ENCODE assay signal across 8 mouse cellular contexts in genomic region chr8:3586993-3587390, GRCm38 (mm10). TPM values are rescaled to one million over a fixed set of nuclear protein-coding genes. Genes with fewer than 3 reads are reported as not detected.
DNase-seq lines count a peak whose midpoint lies in the region; ATAC-seq and TF ChIP-seq lines count a peak whose summit lies in the region.

Gene Camsap3, plus strand, starts transcription at chr8:3587293.

- no peaks in the 10 kb centered on the region for H3K4me1 ChIP-seq in embryonic fibroblast, embryonic 13.5 days (ENCODE audit: control insufficient read depth, insufficient read depth, low read length)
- peaks cover 8% of the 10 kb centered on the region; the same call in 1 of the 2 replicates for H3K4me1 ChIP-seq in midbrain, embryonic 15.5 days

- H3K27ac ChIP-seq in left cerebral cortex, adult 2 months = peak within 1 kb of the TSS; percentile 67
- H3K27ac ChIP-seq in embryonic fibroblast, embryonic 13.5 days (ENCODE audit: insufficient read depth, low read length) = no peak within 1 kb of the TSS
- H3K27ac ChIP-seq in midbrain, embryonic 15.5 days = peak within 1 kb of the TSS; percentile 91

- no peaks in the 10 kb centered on the region for H3K27me3 ChIP-seq in midbrain, embryonic 15.5 days (replicated peaks)

- intact Hi-C loops in left cerebral cortex, adult 2 months (cut with DNase I) = no loop called here

- WGBS in large intestine, adult 2 months = 8% methylated on average over 7 of the region's 7 CpGs
- WGBS in midbrain, embryonic 15.5 days = 0% methylated on average over 7 of the region's 7 CpGs

- no peak for DNase-seq in left cerebral cortex, adult 2 months (ENCODE audit: extremely low spot score in 1 of 2, low spot score in 2 of 2)
- no peak for DNase-seq in left cerebral cortex, adult 9 months (ENCODE audit: low spot score in 2 of 2)
- DNase-seq in large intestine, adult 2 months (ENCODE audit: low read depth, low spot score) = no peak
- DNase-seq in thymus, postnatal 10 days (ENCODE audit: low spot score in 2 of 2) = no peak
- no peak for DNase-seq in right cerebral cortex, postnatal 10 days (ENCODE audit: low spot score in 2 of 2)

- no peak for TF ChIP-seq CTCF in left cerebral cortex, adult 2 months (IDR thresholded peaks at IDR 0.05)
- TF ChIP-seq CTCF in embryonic fibroblast, embryonic 13.5 days (IDR thresholded peaks at IDR 0.05; ENCODE audit: borderline replicate concordance, insufficient read depth, low read length) = no peak

- peak within 1 kb of the TSS; percentile 93 for H3K9ac ChIP-seq in midbrain, embryonic 15.5 days

- peak within 1 kb of the TSS; percentile 75 for H3K4me3 ChIP-seq in left cerebral cortex, adult 2 months
- peak within 1 kb of the TSS; percentile 35 for H3K4me3 ChIP-seq in embryonic fibroblast, embryonic 13.5 days (ENCODE audit: insufficient read depth, low read length)
- peak within 1 kb of the TSS; percentile 92 for H3K4me3 ChIP-seq in midbrain, embryonic 15.5 days

- ATAC-seq in midbrain, embryonic 15.5 days (replicated peaks) = no peak
- ATAC-seq in granulocyte monocyte progenitor cell, adult 5-6 weeks (replicated peaks; ENCODE audit: poor library complexity, severe bottlenecking) = no peak

- no peak for TF ChIP-seq POLR2A in embryonic fibroblast, embryonic 13.5 days (IDR thresholded peaks at IDR 0.05; ENCODE audit: low read depth, low read length)

- peak within 1 kb of the TSS; percentile 67 for H3K4me2 ChIP-seq in midbrain, embryonic 15.5 days

- H3K36me3 ChIP-seq in midbrain, embryonic 15.5 days (replicated peaks) = no peaks in the 10 kb centered on the region

- no peaks in the 10 kb centered on the region for H3K9me3 ChIP-seq in midbrain, embryonic 15.5 days

RNA-seq across cellular contexts. Expression of gene Camsap3, which starts in this region (rescaled TPM):
- 10 to 100 TPM; 33.6 to 35.4 TPM for total RNA-seq in left cerebral cortex, adult 2 months (2021)
- polyA plus RNA-seq in embryonic fibroblast, embryonic 13.5 days (2011; ENCODE audit: insufficient read length, low read depth, missing spikeins) = not detected in 2 replicates
- 96.3 and 102 TPM in 2 replicates for polyA plus RNA-seq in large intestine, adult 2 months (2012; rRNA removed)
- 51.8 and 53.5 TPM in 2 replicates for polyA plus RNA-seq in midbrain, embryonic 15.5 days (2015; fragmentation: Nextera tagmentation; extraction: Ambion mirVana)
- 0.19 and 0.82 TPM in 2 replicates for total RNA-seq in granulocyte monocyte progenitor cell, adult 5-6 weeks (2014; fragmentation: Nextera tagmentation)
- total RNA-seq in granulocyte monocyte progenitor cell, adult 5-6 weeks (2017) = 0.13 TPM in 1 of 2 replicates, not detected in the other

Comparison
In these comparisons a context has a peak if more than half of its experiments do, and no peak if none do; other contexts are left out.
1. RNA of gene Camsap3 (total RNA-seq): 33.6 to 35.4 TPM in left cerebral cortex, adult 2 months; 0.13 to 0.82 TPM in granulocyte monocyte progenitor cell, adult 5-6 weeks; every median in the first group is over 10 times any median in the second.
2. RNA of gene Camsap3 (polyA plus RNA-seq): 96.3 to 102 TPM in large intestine, adult 2 months and 51.8 to 53.5 TPM in midbrain, embryonic 15.5 days; not detected in embryonic fibroblast, embryonic 13.5 days; every median in the first group is over 10 times any median in the second.
3. H3K4me3 ChIP-seq: peak in every context shown above with its lines; median percentile 92 in midbrain, embryonic 15.5 days; 75 in left cerebral cortex, adult 2 months; 35 in embryonic fibroblast, embryonic 13.5 days.